Mouse (Mus musculus) kidney, postnatal 4 days (tissue): ENCODE data around the gene Hdac5.
"Not testable (repeated sequence)": the region's sequence is repeated elsewhere in the genome, so short reads cannot be mapped to it uniquely, and the experiment has no call there.

Source experiments
- DNase-seq, 2 experiments: peaks; one replicate each; pipeline ENCODE4 v3.0.0; 2021; ENCODE audit warnings: mixed read lengths in 2 of 2

Gene Hdac5

DNA sequence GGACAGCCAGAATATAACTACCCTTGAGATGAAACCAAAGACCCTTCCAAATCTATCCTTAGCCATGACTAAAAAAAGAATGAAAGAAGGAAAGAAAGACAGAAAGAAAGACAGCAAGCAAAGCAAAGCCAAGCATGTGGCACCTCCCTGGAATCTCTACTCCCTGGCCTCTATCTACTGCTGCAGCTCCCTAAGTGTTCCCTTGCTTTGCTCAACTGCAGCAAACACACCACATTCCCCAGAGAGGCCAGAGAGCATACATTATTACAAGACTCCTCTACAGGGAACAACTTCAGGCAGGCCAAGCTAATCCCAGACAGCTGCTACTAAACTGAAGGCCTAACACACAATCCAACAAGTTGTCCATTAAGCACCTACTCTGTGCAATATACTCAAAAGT is 50.1 kb downstream of the Hdac5 start:
- DNase-seq: no peak

DNA sequence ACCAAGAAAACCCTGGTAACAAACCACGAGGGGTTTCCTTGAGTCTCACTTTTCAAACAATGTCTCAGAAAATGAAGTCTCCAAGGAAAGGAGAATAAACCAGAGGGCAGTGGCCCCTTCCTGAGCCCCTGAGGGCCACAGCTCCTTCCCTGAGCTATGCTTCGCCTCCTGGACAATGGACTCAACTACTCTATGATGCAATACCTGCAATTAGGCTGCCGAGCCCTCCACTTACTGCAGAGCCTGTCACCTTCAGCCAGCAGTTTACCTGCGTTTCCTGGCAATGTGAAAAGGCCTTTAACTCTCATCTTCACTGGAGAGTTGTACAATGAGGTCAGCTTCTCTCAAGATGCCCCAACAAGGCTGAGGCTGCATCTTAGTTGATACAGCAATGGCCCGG is 61.3 kb downstream of the Hdac5 start:
- DNase-seq: no peak

DNA sequence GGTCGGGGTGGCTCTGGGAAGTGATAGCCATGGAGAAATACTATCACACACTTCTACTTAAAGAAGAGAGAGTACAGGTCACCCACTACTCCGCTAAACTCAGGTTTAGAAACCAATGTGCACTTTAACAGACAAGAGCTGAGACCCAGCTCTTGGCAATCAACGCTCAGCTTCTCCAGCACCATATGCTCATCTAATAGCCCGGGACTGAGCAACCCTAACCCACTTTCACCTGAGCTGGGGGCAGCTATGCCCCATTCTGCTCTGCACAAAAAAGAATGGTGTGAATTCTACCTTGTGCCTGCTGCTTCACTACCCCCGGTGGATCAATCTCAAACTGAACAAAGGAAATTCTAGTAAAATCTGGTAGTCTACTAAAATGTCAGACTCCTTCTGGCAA is 62.4 kb downstream of the Hdac5 start:
- no peak for DNase-seq

DNA sequence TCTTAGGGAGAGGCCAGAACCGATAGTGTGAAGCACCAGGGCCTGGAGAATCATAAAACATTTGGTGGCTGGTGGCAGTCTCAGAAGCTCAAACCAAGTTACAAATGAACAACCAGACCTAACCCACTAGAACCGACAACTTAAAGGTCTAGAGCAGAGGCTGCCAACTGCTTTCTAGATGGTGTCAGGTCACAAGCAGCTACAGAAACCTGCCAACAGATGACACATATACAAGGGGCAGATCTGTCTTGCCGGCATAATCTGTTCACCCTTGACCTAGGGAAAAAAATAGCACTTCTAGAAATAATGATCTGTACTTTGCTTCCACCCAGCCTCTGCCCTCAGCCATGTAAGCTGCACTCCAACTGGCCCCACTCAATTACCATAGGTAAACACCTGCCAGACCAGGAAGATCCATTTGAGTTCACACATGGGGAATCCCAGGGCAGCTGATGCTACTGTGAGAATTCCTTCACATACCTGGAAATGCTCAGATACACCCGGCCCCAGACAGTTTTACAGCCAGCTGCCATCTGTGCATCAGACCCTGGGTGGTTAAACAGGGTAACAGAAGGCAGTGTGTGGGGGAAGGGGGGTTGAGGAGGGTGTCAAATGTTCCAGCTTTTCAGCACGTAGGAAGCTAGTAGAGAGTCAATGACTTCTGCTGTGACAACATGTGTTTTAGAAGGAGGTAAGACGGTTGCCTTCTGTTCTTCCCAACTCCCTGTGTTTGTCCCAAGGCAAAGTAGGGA is 63.8 kb downstream of the Hdac5 start:
- DNase-seq: no peak

DNA sequence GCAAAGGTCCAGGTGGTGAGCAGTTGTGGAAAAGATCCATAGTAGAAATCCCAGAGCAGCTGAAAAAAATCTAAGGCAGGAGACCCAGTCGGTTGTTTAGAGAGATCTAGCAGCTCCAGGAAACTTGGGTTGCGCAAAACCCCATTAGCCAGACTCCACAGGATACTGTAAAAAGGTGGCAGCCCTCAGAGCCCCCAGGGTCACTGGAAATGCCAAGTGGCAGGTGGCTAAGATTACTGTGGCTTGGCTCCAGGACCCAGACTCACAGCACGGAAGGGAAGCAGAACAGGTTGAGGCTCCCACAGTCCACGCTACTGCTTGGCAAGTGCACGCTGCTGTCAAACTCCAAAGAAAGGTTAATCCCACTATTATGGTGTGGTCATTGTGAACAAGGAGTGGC is 70.2 kb downstream of the Hdac5 start:
- DNase-seq: no peak

DNA sequence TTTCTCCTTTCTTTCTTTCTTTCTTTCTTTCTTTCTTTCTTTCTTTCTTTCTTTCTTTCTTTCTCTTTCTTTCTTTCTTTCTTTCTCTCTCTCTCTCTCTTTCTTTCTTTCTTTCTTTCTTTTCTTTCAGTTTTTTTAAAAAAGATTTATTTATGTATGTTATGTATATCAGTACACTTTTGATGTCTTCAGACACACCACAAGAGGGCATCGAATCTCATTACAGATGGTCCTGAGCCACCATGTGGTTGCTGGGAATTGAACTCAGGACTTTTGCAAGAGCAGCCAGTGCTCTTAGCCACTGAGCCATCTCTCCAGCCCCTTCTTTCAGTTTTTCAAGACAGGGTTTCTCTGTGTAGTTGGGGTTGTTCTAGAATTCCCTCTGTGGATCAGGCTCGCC is 71.9 kb downstream of the Hdac5 start:
- DNase-seq: not testable (repeated sequence)

DNA sequence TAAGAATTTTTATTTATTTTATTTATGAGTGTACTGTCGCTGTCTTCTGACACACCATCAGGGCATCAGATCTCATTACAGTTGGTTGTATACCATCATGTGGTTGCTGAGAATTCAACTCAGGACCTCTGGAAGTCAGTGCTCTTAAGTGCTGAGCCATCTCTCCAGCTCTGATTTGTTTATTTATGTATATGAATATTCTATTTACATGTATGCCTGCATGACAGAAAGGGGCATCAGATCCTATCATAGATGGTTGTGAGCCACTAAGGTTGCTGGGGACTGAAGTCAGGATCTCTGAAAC is 73.2 kb downstream of the Hdac5 start:
- DNase-seq: no peak

DNA sequence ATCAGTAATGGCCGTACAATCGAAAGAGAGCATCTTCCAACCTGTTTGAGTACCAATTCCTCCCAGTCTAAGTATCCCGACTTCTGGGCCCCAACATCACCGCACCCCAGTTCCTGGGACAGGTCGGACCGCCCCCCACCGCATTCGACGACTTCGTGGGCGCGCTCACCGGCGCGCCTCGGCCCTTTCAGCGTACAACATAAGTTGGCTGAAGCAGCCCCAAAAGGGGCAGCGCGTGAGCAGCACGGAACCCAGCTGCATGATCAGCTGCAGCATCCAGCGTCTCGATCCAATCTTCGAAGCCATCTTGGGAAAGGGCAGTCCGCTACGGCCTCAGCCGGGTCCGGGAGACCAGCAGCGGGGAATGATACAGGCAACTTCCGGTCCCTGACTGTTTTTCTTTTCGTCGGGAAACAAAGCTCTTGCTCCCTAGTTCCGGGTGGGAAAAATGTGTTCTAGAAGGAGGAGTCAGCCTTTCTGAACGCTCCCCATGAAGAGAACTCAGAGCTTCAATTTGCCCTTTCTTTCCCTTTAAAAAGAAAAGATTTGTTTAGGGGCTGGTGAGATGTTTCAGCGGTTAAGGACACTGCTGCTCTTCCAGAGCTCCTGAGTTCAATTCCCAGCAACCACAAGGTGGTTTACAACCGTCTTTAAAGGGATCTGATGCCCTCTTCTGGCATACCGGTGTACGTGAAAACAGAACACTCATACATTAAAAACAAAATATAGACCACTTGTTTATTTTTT is 73.8 kb downstream of the Hdac5 start, which contains the start of gene Tmem101:
Gene Tmem101, minus strand, starts transcription at position 366 of the 747 bp plus-strand sequence.
- peak; percentile 95 for DNase-seq

DNA sequence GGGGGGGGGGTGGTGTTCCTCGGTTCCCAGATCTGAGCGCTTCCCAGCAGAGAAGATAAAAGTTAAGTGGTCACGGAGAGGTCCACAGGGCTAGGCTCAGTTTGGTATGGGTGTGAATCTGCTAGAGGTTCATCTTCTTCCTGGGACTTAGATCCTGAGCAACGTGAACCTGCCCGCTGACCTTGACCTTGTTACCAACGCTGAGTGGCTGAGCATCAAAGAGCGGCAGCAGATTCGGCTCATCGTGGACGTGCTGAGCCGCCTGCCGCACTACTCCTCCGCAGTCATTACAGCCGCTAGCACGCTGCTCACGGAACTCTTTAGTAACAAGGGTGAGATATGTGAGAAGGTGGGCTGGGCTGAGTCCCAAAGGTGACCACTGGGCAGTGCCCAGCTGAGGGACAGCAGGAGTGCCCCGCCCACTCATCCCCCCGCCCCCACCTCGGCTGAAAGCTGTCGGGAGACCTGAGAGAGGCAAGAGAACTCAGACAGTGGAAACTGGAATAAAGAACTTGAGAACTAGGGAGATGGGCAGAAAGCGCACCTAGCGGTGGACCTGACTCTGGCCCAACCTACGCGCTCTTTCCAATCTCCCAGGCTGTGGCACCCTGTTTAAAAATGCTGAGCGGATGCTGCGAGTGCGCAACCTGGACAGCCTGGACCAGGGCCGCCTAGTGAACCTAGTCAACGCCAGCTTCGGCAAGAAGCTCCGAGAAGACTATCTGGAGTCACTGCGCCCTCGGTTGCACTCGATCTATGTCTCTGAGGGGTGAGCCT is 82.6 kb downstream of the Hdac5 start:
- DNase-seq: peak in 1 of 2 experiments; percentile 29

DNA sequence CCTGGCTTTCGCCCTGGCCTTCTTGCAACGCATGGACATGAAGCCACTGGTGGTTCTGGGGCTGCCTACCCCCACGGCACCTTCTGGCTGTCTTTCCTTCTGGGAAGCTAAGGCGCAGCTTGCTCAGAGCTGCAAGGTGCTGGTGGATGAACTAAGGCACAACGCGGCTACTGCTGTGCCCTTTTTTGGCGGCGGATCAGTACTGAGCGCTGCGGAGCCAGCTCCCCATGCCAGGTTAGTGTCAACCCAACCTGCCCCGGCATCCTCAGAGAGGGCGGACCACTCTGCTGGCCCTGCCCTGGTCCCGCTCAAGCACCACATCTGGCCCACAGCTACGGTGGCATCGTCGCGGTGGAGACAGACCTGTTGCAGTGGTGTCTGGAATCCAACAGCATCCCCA is 83.4 kb downstream of the Hdac5 start:
- DNase-seq: no peak

DNA sequence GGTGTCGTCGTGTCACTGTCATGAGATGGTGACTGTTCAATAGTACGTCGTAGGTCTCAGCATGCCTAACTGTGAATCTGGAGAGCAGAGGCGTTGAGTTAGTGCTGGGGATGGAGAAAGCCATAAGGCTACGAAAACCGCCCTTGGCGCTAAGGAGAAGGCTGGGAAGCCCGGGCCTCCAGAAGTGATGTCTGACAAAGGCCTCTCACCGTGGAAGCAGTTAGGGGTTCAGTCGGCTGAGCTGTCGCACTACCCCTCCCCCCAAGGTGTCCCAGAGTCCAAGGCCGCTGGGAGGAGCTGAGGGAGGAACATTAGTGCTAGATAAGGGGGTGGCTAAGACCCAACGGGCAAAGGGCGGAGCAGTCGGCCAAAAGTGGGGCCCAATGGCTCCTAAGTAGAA is 84.0 kb downstream of the Hdac5 start:
- peak in 1 of 2 experiments; percentile 25 for DNase-seq

DNA sequence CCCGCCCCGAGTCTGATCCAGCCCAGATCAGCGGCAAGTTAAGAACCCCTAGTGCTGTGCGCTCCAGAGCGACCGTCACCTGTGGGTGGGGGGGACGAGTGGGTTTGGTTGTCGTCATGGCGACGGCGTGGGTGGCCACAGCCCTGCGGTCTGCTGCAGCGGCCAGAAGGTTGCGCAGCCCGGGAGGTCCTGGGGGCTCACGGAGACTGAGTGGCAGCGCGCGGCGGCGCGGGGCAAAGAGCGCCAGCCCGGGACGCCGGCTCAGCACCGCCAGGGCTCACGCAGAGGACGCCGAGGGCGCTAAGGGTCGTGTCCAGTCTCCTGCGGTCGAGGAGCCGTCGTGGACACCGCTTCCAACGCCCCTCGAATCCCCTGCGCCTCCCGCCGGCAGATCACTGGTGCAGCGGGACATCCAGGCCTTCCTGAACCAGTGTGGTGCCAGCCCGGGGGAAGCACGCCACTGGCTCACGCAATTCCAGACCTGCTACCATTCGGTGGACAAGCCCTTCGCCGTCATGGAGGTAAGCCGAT is 84.4 kb downstream of the Hdac5 start, which contains the start of gene Nags:
Gene Nags, plus strand, starts transcription at position 43 of the 531 bp plus-strand sequence.
- DNase-seq: peak; percentile 28 to 53

DNA sequence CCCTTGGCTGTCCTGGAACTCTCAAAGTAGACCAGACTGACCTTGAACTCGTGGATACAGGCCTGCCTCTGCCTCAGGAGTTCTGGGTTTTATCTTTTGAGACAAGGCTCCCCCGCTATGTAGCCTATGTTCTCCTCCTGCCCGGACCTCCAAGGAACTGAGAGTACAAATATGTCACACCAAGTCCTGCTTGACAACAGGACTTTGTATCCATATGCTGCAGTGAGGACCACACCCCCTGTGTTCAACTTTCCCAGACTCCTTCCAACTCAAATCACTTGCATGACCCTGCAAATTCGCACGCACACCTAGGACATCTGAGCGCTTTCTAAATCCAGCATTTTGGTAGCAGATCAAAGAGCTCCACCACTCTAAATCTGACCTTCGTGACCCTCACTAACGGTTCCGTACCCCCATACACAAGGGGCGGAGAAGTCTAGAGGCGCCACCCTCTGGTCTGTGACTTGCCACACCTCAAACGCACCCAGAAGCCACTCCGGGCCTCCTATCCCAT is 85.0 kb downstream of the Hdac5 start:
- DNase-seq: no peak
